Mouse (Mus musculus): ENCODE data around the gene Atp1a2. TPM values are rescaled to one million over a fixed set of nuclear protein-coding genes. Genes with fewer than 3 reads are reported as not detected.

Atp1a2 gene
- polyA plus RNA-seq, 1 experiment from 2014 or later, result 1.4 TPM

- 72% methylated on average over 6 of the region's 6 CpGs for WGBS
- no peaks in the 10 kb centered on the region for H3K4me1 ChIP-seq (ENCODE audit: control insufficient read depth, insufficient read depth, low read length)
- no peaks in the 10 kb centered on the region for H3K9me3 ChIP-seq (ENCODE audit: control insufficient read depth, low read length)
- H3K27ac ChIP-seq (replicated peaks; ENCODE audit: low read depth, low read length), result no peak overlapping the region
- H3K27me3 ChIP-seq (ENCODE audit: control insufficient read depth, insufficient read depth, low read length), result peaks cover 11% of the 10 kb centered on the region; the same call in 1 of the 2 replicates
- no peak for ATAC-seq (ENCODE audit: insufficient number of reproducible peaks, low FRiP score, low TSS enrichment, low read depth)
- H3K36me3 ChIP-seq (ENCODE audit: control insufficient read depth, insufficient read depth, low read length), result no peaks in the 10 kb centered on the region
- DNase-seq (ENCODE audit: low spot score), result no peak
- no peak overlapping the region for H3K4me3 ChIP-seq (ENCODE audit: low read depth, low read length)
- H3K4me2 ChIP-seq (ENCODE audit: low read depth, severe bottlenecking), result no peak overlapping the region
- H3K9ac ChIP-seq (ENCODE audit: low read length), result no peak overlapping the region
These were observed 56.7 kb downstream of the Atp1a2 start for GRCm38 (mm10) chr1:172240945-172241708.

GRCm38 (mm10) chr1:172229215-172229614, 68.6 kb downstream of the Atp1a2 start:
- Histone ChIP-seq H3K9me3 (ENCODE audit: control insufficient read depth, low read length) (no peaks in the 10 kb centered on the region), H3K4me2 (ENCODE audit: low read depth, severe bottlenecking) (no peak overlapping the region), H3K4me3 (ENCODE audit: low read depth, low read length) (no peak overlapping the region), H3K27me3 (ENCODE audit: control insufficient read depth, insufficient read depth, low read length) (no peaks in the 10 kb centered on the region), H3K9ac (ENCODE audit: low read length) (no peak overlapping the region), H3K4me1 (ENCODE audit: control insufficient read depth, insufficient read depth, low read length) (no peaks in the 10 kb centered on the region), H3K27ac (replicated peaks; ENCODE audit: low read depth, low read length) (no peak overlapping the region), H3K36me3 (ENCODE audit: control insufficient read depth, insufficient read depth, low read length) (no peaks in the 10 kb centered on the region)
- no peak for ATAC-seq (ENCODE audit: insufficient number of reproducible peaks, low FRiP score, low TSS enrichment, low read depth)
- 74% methylated on average over 1 of the region's 1 CpGs for WGBS
- no peak for DNase-seq (ENCODE audit: low spot score)

GRCm38 (mm10) chr1:172228209-172228608, 69.7 kb downstream of the Atp1a2 start:
- 90% methylated on average over 2 of the region's 2 CpGs for WGBS
- no peaks in the 10 kb centered on the region for H3K36me3 ChIP-seq (ENCODE audit: control insufficient read depth, insufficient read depth, low read length)
- no peaks in the 10 kb centered on the region for H3K4me1 ChIP-seq (ENCODE audit: control insufficient read depth, insufficient read depth, low read length)
- no peak overlapping the region for H3K4me3 ChIP-seq (ENCODE audit: low read depth, low read length)
- H3K27ac ChIP-seq (replicated peaks; ENCODE audit: low read depth, low read length), result no peak overlapping the region
- H3K27me3 ChIP-seq (ENCODE audit: control insufficient read depth, insufficient read depth, low read length), result no peaks in the 10 kb centered on the region
- no peak for ATAC-seq (ENCODE audit: insufficient number of reproducible peaks, low FRiP score, low TSS enrichment, low read depth)
- H3K9ac ChIP-seq (ENCODE audit: low read length), result no peak overlapping the region
- no peak for DNase-seq (ENCODE audit: low spot score)
- no peak overlapping the region for H3K4me2 ChIP-seq (ENCODE audit: low read depth, severe bottlenecking)
- no peaks in the 10 kb centered on the region for H3K9me3 ChIP-seq (ENCODE audit: control insufficient read depth, low read length)

Other genes starting within 250 kb of the Atp1a2 start
- gene Nhlh1, start 240.5 kb downstream of the Atp1a2 start, polyA plus RNA-seq (2014; fragmentation: Nextera tagmentation; extraction: Ambion mirVana), result not detected in 2 replicates
- gene Copa, start 215.5 kb downstream of the Atp1a2 start, polyA plus RNA-seq (2014; fragmentation: Nextera tagmentation; extraction: Ambion mirVana), result 173 and 197 TPM in 2 replicates
- 86.8 and 89.2 TPM in 2 replicates for gene Ncstn, start 215.3 kb downstream of the Atp1a2 start, polyA plus RNA-seq (2014; fragmentation: Nextera tagmentation; extraction: Ambion mirVana)
- gene Pex19, start 171.3 kb downstream of the Atp1a2 start, polyA plus RNA-seq (2014; fragmentation: Nextera tagmentation; extraction: Ambion mirVana), result 176 and 180 TPM in 2 replicates
- gene Dcaf8, start 150.0 kb downstream of the Atp1a2 start, polyA plus RNA-seq (2014; fragmentation: Nextera tagmentation; extraction: Ambion mirVana), result 119 and 127 TPM in 2 replicates
- 81.9 and 82.3 TPM in 2 replicates for gene Pea15a, start 91.3 kb downstream of the Atp1a2 start, polyA plus RNA-seq (2014; fragmentation: Nextera tagmentation; extraction: Ambion mirVana)
- gene Casq1, start 78.2 kb downstream of the Atp1a2 start, polyA plus RNA-seq (2014; fragmentation: Nextera tagmentation; extraction: Ambion mirVana), result 1.6 and 2.2 TPM in 2 replicates
- gene Atp1a4, start 39.6 kb downstream of the Atp1a2 start, polyA plus RNA-seq (2014; fragmentation: Nextera tagmentation; extraction: Ambion mirVana), result not detected in 2 replicates
- 31.9 and 35.4 TPM in 2 replicates for gene Igsf8, start 36.4 kb downstream of the Atp1a2 start, polyA plus RNA-seq (2014; fragmentation: Nextera tagmentation; extraction: Ambion mirVana)
- gene Kcnj9, start 31.3 kb upstream of the Atp1a2 start, polyA plus RNA-seq (2014; fragmentation: Nextera tagmentation; extraction: Ambion mirVana), result not detected in 2 replicates
- gene Kcnj10, start 43.1 kb upstream of the Atp1a2 start, polyA plus RNA-seq (2014; fragmentation: Nextera tagmentation; extraction: Ambion mirVana), result 0.07 and 0.11 TPM in 2 replicates
- 12.4 and 12.6 TPM in 2 replicates for gene Pigm, start 78.5 kb upstream of the Atp1a2 start, polyA plus RNA-seq (2014; fragmentation: Nextera tagmentation; extraction: Ambion mirVana)
- 0.25 TPM in 1 of 2 replicates, not detected in the other for gene Slamf9, start 177.3 kb upstream of the Atp1a2 start, polyA plus RNA-seq (2014; fragmentation: Nextera tagmentation; extraction: Ambion mirVana)
- 52.7 and 53.1 TPM in 2 replicates for gene Igsf9, start 183.7 kb upstream of the Atp1a2 start, polyA plus RNA-seq (2014; fragmentation: Nextera tagmentation; extraction: Ambion mirVana)
- 53.6 and 56.0 TPM in 2 replicates for gene Tagln2, start 202.0 kb upstream of the Atp1a2 start, polyA plus RNA-seq (2014; fragmentation: Nextera tagmentation; extraction: Ambion mirVana)
- 0.68 and 1.3 TPM in 2 replicates for gene Cfap45, start 222.7 kb upstream of the Atp1a2 start, polyA plus RNA-seq (2014; fragmentation: Nextera tagmentation; extraction: Ambion mirVana)